Mouse (Mus musculus): Measurements from ENCODE around the gene Tmem206. TPM values are rescaled to one million over a fixed set of nuclear protein-coding genes. Genes with fewer than 3 reads are reported as not detected.

The Tmem206 gene
- polyA plus RNA-seq, 1 experiment from 2014 or later: 36.7 TPM

GRCm38 (mm10) chr1:191295784-191296183 is 29.9 kb upstream of the Tmem206 start:
- 48% methylated on average over 3 of the region's 3 CpGs for WGBS
- no peak overlapping the region for H3K9ac ChIP-seq
- no peaks in the 10 kb centered on the region for H3K4me1 ChIP-seq (replicated peaks)
- no peak overlapping the region for H3K4me3 ChIP-seq
- no peak overlapping the region for H3K4me2 ChIP-seq
- H3K9me3 ChIP-seq: no peaks in the 10 kb centered on the region
- H3K27ac ChIP-seq: no peak overlapping the region
- H3K36me3 ChIP-seq: no peaks in the 10 kb centered on the region
- no peak for ATAC-seq (ENCODE audit: low FRiP score)
- no peaks in the 10 kb centered on the region for H3K27me3 ChIP-seq

DNA sequence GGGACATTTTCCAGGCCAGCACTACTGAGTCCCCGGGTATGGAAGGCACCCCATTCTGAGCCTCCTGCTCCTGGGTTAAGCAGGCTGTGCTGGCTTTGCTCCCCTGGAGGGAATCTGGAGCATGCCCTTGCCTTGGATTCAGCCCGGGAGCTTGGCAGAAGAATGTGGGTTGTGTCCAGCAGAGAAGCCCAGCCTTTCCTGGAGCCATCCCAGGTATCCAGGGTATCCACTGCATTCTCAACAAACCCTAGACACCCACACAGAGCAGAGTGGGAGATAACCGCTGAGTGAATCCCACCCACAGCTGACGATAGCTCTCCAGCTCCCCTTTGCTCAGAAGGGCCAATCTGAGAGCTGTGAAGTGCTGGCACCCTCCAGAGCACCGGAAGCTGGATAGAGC is 29.3 kb upstream of the Tmem206 start:
- no peaks in the 10 kb centered on the region for H3K4me1 ChIP-seq (replicated peaks)
- 72% methylated on average over 5 of the region's 5 CpGs for WGBS
- H3K9ac ChIP-seq: no peak overlapping the region
- no peak overlapping the region for H3K4me2 ChIP-seq
- no peak overlapping the region for H3K27ac ChIP-seq
- ATAC-seq (ENCODE audit: low FRiP score): no peak
- no peaks in the 10 kb centered on the region for H3K27me3 ChIP-seq
- H3K4me3 ChIP-seq: no peak overlapping the region
- no peaks in the 10 kb centered on the region for H3K36me3 ChIP-seq
- no peaks in the 10 kb centered on the region for H3K9me3 ChIP-seq

- Histone ChIP-seq H3K9ac (no peak overlapping the region), H3K36me3 (no peaks in the 10 kb centered on the region), H3K4me3 (no peak overlapping the region), H3K9me3 (no peaks in the 10 kb centered on the region), H3K4me1 (replicated peaks) (no peaks in the 10 kb centered on the region; the same call in 1 of the 2 replicates), H3K27ac (no peak overlapping the region), H3K27me3 (no peaks in the 10 kb centered on the region), H3K4me2 (no peak overlapping the region)
- no peak for ATAC-seq (ENCODE audit: low FRiP score)
- 93% methylated on average over 4 of the region's 4 CpGs for WGBS
These were observed 27.4 kb upstream of the Tmem206 start for GRCm38 (mm10) chr1:191298304-191298703.

GRCm38 (mm10) chr1:191299215-191299942 is 26.3 kb upstream of the Tmem206 start:
- H3K9ac ChIP-seq: no peak overlapping the region
- 58% methylated on average over 11 of the region's 11 CpGs for WGBS
- H3K27me3 ChIP-seq: no peaks in the 10 kb centered on the region
- H3K4me3 ChIP-seq: no peak overlapping the region
- H3K9me3 ChIP-seq: no peaks in the 10 kb centered on the region
- H3K4me2 ChIP-seq: no peak overlapping the region
- H3K36me3 ChIP-seq: no peaks in the 10 kb centered on the region
- H3K27ac ChIP-seq: no peak overlapping the region
- no peaks in the 10 kb centered on the region; the same call in 1 of the 2 replicates for H3K4me1 ChIP-seq (replicated peaks)
- ATAC-seq (ENCODE audit: low FRiP score): no peak

GRCm38 (mm10) chr1:191301903-191302302 is 23.8 kb upstream of the Tmem206 start:
- WGBS: 32% methylated on average over 4 of the region's 4 CpGs

DNA sequence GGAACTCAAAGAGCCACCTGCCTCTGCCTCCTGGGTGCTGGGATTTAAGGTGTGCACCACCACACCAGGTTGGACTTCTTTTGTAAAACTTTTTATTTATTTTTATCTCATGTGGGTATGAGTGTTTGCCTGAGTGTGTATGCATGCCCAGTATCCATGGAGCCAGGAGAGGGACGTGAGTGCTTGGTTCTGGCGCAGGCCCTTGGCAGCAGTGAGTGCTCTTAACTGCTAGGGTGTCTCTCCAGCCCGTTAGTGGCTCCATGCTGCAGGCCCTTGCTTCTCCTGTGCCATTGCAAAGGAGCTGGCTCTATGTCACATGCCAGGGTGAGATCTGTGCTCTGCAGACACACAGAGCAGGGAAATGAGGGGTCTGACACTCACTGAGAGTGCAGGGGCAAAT is 22.0 kb upstream of the Tmem206 start:
- no peaks in the 10 kb centered on the region; the same call in 1 of the 2 replicates for H3K4me1 ChIP-seq (replicated peaks)
- 79% methylated on average over 3 of the region's 3 CpGs for WGBS
- no peak for ATAC-seq (ENCODE audit: low FRiP score)
- no peak overlapping the region for H3K27ac ChIP-seq
- H3K36me3 ChIP-seq: peaks cover 22% of the 10 kb centered on the region
- H3K4me3 ChIP-seq: no peak overlapping the region
- H3K9me3 ChIP-seq: no peaks in the 10 kb centered on the region
- no peak overlapping the region for H3K4me2 ChIP-seq
- no peak overlapping the region for H3K9ac ChIP-seq
- H3K27me3 ChIP-seq: no peaks in the 10 kb centered on the region

More at GRCm38 (mm10) chr1:191301903-191302302, 23.8 kb upstream of the Tmem206 start:
- H3K4me2 ChIP-seq: no peak overlapping the region
- H3K9ac ChIP-seq: no peak overlapping the region
- ATAC-seq (ENCODE audit: low FRiP score): no peak
- H3K36me3 ChIP-seq: peaks cover 8% of the 10 kb centered on the region
- no peak overlapping the region for H3K27ac ChIP-seq
- no peaks in the 10 kb centered on the region for H3K27me3 ChIP-seq
- H3K4me1 ChIP-seq (replicated peaks): no peaks in the 10 kb centered on the region; the same call in 1 of the 2 replicates
- no peak overlapping the region for H3K4me3 ChIP-seq
- H3K9me3 ChIP-seq: no peaks in the 10 kb centered on the region

DNA sequence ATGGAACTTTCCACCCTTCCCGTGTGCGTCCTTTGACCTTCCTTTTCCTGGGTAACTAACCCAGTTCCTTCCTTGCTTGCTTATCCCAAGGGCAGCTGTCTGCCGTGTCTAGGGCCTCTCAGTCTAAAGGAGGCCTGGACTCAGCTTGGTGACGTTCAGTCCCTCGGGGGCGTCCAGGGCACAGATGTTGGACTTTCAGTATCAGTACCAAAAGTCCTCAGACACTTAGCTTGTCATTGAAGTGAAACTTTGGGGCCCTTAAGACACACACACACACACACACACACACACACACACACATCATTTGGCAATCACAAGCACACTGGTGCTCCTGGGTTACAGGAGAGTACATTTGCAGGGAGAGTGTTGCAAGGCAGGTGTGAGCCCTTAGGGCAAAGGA is 21.5 kb upstream of the Tmem206 start:
- no peak overlapping the region for H3K4me3 ChIP-seq
- peaks cover 24% of the 10 kb centered on the region for H3K36me3 ChIP-seq
- no peak overlapping the region for H3K9ac ChIP-seq
- H3K27me3 ChIP-seq: no peaks in the 10 kb centered on the region
- ATAC-seq (ENCODE audit: low FRiP score): no peak
- H3K4me2 ChIP-seq: no peak overlapping the region
- H3K27ac ChIP-seq: no peak overlapping the region
- 74% methylated on average over 6 of the region's 6 CpGs for WGBS
- H3K4me1 ChIP-seq (replicated peaks): no peaks in the 10 kb centered on the region; the same call in 1 of the 2 replicates
- H3K9me3 ChIP-seq: no peaks in the 10 kb centered on the region

DNA sequence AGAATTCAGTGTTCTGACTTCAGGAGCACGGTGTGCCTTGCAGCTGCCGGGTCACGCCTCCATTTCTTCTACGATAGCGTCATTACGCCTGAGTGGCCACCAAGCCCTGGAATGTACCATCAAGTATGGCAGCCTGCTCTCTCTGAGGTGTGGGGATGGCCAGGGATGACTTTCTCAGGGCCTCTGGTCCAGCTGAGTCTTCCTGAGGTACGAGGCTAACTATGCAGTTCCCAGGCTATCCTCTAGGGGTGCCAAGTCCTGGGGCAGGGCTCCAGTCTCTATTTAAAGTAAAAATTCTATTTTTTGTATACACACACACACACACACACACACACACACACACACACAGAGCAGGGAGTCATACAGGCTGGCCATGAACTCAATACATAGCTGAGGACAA is 20.1 kb upstream of the Tmem206 start:
- no peak for ATAC-seq (ENCODE audit: low FRiP score)
- peaks cover 25% of the 10 kb centered on the region for H3K36me3 ChIP-seq
- no peak overlapping the region for H3K4me3 ChIP-seq
- H3K9ac ChIP-seq: no peak overlapping the region
- no peak overlapping the region for H3K4me2 ChIP-seq
- no peaks in the 10 kb centered on the region for H3K27me3 ChIP-seq
- 62% methylated on average over 7 of the region's 7 CpGs for WGBS
- no peaks in the 10 kb centered on the region for H3K9me3 ChIP-seq
- H3K4me1 ChIP-seq (replicated peaks): no peaks in the 10 kb centered on the region; the same call in 1 of the 2 replicates
- no peak overlapping the region for H3K27ac ChIP-seq

DNA sequence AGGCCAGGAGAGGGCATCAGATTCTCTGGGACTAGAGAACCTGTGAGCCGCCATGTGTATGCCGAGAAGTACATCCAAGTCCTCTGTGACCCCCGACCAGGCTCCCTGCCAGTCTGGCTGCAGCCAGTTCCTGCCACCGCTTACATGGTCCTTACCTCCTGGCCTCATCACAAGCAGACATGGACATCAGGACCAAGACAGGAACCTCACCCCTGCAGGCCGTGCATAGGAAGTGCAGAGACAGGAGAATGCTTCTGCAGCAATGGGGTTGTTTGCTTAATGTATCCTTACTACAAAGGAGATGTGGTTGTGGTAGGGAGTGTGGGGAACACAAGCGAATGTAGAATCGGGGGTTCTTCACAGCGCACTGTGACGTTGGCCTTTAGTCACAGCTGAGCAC is 19.4 kb upstream of the Tmem206 start:
- 88% methylated on average over 9 of the region's 9 CpGs for WGBS
- no peaks in the 10 kb centered on the region for H3K9me3 ChIP-seq
- no peak overlapping the region for H3K27ac ChIP-seq
- H3K36me3 ChIP-seq: peaks cover 25% of the 10 kb centered on the region
- no peak overlapping the region for H3K4me2 ChIP-seq
- ATAC-seq (ENCODE audit: low FRiP score): no peak
- H3K4me3 ChIP-seq: no peak overlapping the region
- no peaks in the 10 kb centered on the region; the same call in 1 of the 2 replicates for H3K4me1 ChIP-seq (replicated peaks)
- H3K9ac ChIP-seq: no peak overlapping the region
- no peaks in the 10 kb centered on the region for H3K27me3 ChIP-seq

DNA sequence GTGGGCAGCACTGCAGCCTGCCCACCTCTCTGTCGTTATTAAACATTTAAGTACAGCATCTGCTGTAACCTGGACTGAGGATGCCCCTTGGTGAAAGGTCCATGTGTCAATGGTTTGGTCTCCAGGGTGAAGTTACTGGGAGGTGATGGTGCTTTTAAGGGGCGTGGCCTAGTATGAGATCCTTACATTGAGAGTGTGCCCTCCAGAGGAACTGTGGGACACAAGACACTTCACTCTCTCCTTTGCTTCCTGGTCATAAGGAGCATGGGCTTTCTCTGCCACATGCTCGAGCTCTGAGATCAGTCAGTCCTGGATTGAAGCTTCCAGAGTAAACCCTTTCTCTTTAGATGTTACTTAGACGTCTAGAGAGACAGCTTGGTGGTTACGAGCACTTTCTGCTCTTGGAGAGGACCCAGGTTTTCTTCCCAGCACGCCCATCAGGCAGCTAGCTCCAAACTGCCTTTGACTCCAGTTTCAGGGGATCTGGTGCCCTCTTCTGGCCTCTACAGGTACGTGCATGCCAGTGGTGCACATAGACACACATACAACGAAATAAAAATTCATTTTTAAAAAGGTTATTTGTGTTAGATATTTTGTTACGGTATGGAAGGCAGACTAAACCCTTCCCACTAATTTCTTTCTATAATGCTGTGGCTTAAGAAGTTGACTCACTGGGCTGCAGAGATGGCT is 17.8 kb upstream of the Tmem206 start:
- Histone ChIP-seq H3K27me3 (no peaks in the 10 kb centered on the region), H3K9me3 (no peaks in the 10 kb centered on the region), H3K27ac (no peak overlapping the region), H3K9ac (no peak overlapping the region), H3K4me3 (no peak overlapping the region), H3K4me1 (replicated peaks) (peaks cover 7% of the 10 kb centered on the region), H3K36me3 (peaks cover 25% of the 10 kb centered on the region), H3K4me2 (no peak overlapping the region)
- ATAC-seq (ENCODE audit: low FRiP score): no peak
- WGBS: 83% methylated on average over 9 of the region's 9 CpGs

DNA sequence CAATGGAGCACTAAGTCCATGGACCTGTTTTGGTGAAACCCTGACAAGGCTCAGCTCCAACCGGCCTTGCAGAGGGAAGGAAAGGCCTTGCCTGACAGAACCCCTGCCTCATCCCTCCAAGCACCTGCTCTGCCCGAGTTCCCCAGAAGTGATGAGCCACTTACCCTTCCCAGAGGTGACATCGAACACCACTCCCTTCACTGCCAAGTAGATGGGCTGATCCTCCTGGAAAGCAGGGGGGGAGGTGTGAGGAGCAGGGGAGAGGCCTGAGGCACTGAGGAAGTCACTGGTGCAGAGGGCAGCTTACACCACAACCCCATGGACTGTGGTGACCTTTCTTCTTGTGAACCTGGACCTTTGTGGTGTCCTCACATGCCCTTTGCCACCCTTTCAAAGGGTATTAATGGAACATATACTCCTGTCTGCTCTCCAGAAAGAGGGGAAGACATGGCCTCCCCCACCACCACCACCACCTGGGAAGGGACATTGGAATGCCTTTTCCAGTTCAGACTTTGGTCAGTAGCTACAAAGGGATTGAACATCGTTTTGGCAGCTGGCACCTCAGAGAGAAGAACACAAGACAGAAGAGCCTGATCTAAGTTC is 14.3 kb upstream of the Tmem206 start:
- Histone ChIP-seq H3K4me2 (no peak overlapping the region), H3K36me3 (peaks cover 23% of the 10 kb centered on the region), H3K9me3 (no peaks in the 10 kb centered on the region), H3K4me1 (replicated peaks) (peaks cover 8% of the 10 kb centered on the region), H3K9ac (no peak overlapping the region), H3K4me3 (no peak overlapping the region), H3K27me3 (no peaks in the 10 kb centered on the region), H3K27ac (no peak overlapping the region)
- no peak for ATAC-seq (ENCODE audit: low FRiP score)
- WGBS: 74% methylated on average over 4 of the region's 4 CpGs

GRCm38 (mm10) chr1:191312513-191312941 is 13.2 kb upstream of the Tmem206 start:
- peak overlapping the region; percentile 51 for H3K4me2 ChIP-seq
- no peak overlapping the region for H3K27ac ChIP-seq
- WGBS: 2% methylated on average over 14 of the region's 14 CpGs
- peaks cover 12% of the 10 kb centered on the region for H3K36me3 ChIP-seq
- no peaks in the 10 kb centered on the region for H3K27me3 ChIP-seq
- H3K9me3 ChIP-seq: no peaks in the 10 kb centered on the region
- peak; percentile 78 for ATAC-seq (ENCODE audit: low FRiP score)
- peak overlapping the region; percentile 45 for H3K4me3 ChIP-seq
- H3K4me1 ChIP-seq (replicated peaks): peaks cover 15% of the 10 kb centered on the region
- H3K9ac ChIP-seq: peak overlapping the region; percentile 63; the same call in 1 of the 2 replicates

Measured in hindbrain, embryonic 13.5 days (tissue).